Mouse (Mus musculus): Measurements from ENCODE around the gene Pacsin3. TPM values are rescaled to one million over a fixed set of nuclear protein-coding genes. Genes with fewer than 3 reads are reported as not detected.

Gene Pacsin3
- polyA plus RNA-seq, 1 experiment from 2014 or later = 18.6 TPM

DNA sequence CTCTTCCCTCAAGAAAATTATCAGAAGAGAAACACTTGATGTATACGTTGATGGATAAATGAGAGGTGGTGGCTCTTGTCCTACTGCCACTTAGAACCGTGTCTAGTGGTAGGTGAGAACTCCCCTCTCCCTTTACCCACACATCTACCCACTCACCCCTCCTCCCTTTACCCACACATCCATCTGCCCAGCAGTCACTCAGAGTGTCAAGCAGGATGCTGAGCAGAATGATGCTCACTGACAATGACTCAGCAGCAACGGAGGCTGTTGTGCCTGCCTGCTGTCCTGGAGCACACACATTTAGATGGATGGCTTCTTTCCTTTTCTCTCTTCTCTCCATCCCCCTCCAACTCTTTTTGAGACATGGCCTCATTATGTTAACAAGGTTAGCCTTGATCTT is 47.1 kb downstream of the Pacsin3 start:
- no peak overlapping the region for H3K9ac ChIP-seq (ENCODE audit: low read depth, low read length)
- H3K36me3 ChIP-seq (ENCODE audit: control insufficient read depth, insufficient read depth, low read length) = no peaks in the 10 kb centered on the region
- WGBS (ENCODE audit: insufficient replicate concordance) = 56% methylated on average over 3 of the region's 3 CpGs
- no peak overlapping the region for H3K4me2 ChIP-seq
- no peaks in the 10 kb centered on the region for H3K9me3 ChIP-seq (replicated peaks; ENCODE audit: control insufficient read depth, low read length)
- no peak overlapping the region for H3K27ac ChIP-seq (ENCODE audit: low read depth, low read length)
- H3K4me1 ChIP-seq (ENCODE audit: control insufficient read depth, insufficient read depth, low read length) = peaks cover 12% of the 10 kb centered on the region; the same call in 1 of the 2 replicates
- ATAC-seq (replicated peaks; ENCODE audit: insufficient number of reproducible peaks, low FRiP score, low TSS enrichment) = no peak
- H3K4me3 ChIP-seq (ENCODE audit: low read depth, low read length) = no peak overlapping the region
- H3K27me3 ChIP-seq (ENCODE audit: control insufficient read depth, insufficient read depth, low read length) = no peaks in the 10 kb centered on the region

DNA sequence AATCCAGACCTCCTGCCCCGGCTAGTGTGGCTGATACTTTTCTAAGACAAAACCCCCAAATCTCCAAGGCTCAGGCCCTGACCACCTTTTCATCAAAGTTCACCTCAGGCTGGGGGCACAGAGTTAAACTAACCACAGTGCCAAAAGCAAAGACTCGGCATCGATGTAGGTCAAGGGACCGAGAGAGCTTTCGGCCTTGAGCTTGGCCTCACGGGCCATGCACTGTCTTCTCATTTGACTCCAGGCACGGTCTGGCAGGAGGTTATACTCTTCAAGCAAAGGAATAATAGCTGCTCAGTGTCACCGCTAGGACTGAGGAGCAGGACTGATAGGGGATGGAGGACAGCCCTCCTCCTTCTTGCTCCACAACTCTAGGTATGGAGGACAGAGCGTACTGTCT is 50.2 kb downstream of the Pacsin3 start:
- H3K4me2 ChIP-seq = no peak overlapping the region
- H3K27me3 ChIP-seq (ENCODE audit: control insufficient read depth, insufficient read depth, low read length) = no peaks in the 10 kb centered on the region
- H3K27ac ChIP-seq (ENCODE audit: low read depth, low read length) = no peak overlapping the region
- no peak overlapping the region for H3K9ac ChIP-seq (ENCODE audit: low read depth, low read length)
- peaks cover 6% of the 10 kb centered on the region for H3K4me1 ChIP-seq (ENCODE audit: control insufficient read depth, insufficient read depth, low read length)
- H3K4me3 ChIP-seq (ENCODE audit: low read depth, low read length) = no peak overlapping the region
- no peaks in the 10 kb centered on the region for H3K9me3 ChIP-seq (replicated peaks; ENCODE audit: control insufficient read depth, low read length)
- 85% methylated on average over 9 of the region's 9 CpGs for WGBS (ENCODE audit: insufficient replicate concordance)
- no peak for ATAC-seq (replicated peaks; ENCODE audit: insufficient number of reproducible peaks, low FRiP score, low TSS enrichment)
- H3K36me3 ChIP-seq (ENCODE audit: control insufficient read depth, insufficient read depth, low read length) = no peaks in the 10 kb centered on the region

DNA sequence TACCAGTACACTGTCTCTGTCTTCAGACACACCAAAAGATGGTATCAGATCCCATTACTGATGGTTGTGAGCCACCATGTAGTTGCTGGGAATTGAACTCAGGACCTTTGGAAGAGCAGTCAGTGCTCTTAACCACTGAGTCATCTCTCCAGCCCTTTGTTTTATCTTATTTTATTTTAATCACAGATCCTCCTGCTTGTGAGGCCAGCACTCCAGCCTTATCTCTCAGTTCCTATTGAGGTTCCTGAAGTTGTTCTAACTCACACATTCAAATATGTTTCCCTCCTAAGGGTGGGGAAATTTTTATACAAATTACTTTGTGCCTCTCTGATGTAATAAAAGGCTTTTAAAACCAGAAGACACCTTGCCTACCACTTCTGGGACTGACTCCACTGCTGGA is 50.8 kb downstream of the Pacsin3 start:
- Histone ChIP-seq H3K36me3 (ENCODE audit: control insufficient read depth, insufficient read depth, low read length) (no peaks in the 10 kb centered on the region), H3K9me3 (replicated peaks; ENCODE audit: control insufficient read depth, low read length) (no peaks in the 10 kb centered on the region), H3K27ac (ENCODE audit: low read depth, low read length) (no peak overlapping the region), H3K9ac (ENCODE audit: low read depth, low read length) (no peak overlapping the region), H3K27me3 (ENCODE audit: control insufficient read depth, insufficient read depth, low read length) (no peaks in the 10 kb centered on the region), H3K4me2 (no peak overlapping the region), H3K4me1 (ENCODE audit: control insufficient read depth, insufficient read depth, low read length) (peaks cover 6% of the 10 kb centered on the region), H3K4me3 (ENCODE audit: low read depth, low read length) (no peak overlapping the region)
- ATAC-seq (replicated peaks; ENCODE audit: insufficient number of reproducible peaks, low FRiP score, low TSS enrichment) = no peak

DNA sequence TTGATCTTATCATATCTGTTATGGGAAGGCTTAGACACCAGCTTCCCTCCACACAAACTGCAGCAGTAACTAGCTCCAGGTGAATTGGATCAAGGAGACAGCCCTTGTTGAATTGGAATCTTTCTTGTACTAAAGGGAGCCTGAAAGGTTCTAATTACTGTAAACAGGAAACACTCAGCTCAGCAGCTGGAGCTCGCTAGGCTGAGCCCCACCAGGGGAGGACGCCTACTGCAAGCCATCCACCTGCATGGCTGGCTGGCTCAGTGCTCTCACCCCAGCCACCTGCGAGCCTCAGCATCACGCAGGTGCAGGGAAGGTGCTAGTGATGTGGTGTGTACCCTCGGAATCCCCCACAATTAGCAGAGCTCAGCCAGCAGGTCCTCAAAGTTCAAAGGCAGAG is 52.9 kb downstream of the Pacsin3 start:
- H3K4me1 ChIP-seq (ENCODE audit: control insufficient read depth, insufficient read depth, low read length) = peaks cover 3% of the 10 kb centered on the region; the same call in 1 of the 2 replicates
- no peak overlapping the region for H3K9ac ChIP-seq (ENCODE audit: low read depth, low read length)
- H3K27ac ChIP-seq (ENCODE audit: low read depth, low read length) = no peak overlapping the region
- no peak overlapping the region for H3K4me2 ChIP-seq
- no peaks in the 10 kb centered on the region for H3K36me3 ChIP-seq (ENCODE audit: control insufficient read depth, insufficient read depth, low read length)
- no peaks in the 10 kb centered on the region for H3K27me3 ChIP-seq (ENCODE audit: control insufficient read depth, insufficient read depth, low read length)
- 33% methylated on average over 5 of the region's 5 CpGs for WGBS (ENCODE audit: insufficient replicate concordance)
- no peak overlapping the region for H3K4me3 ChIP-seq (ENCODE audit: low read depth, low read length)
- H3K9me3 ChIP-seq (replicated peaks; ENCODE audit: control insufficient read depth, low read length) = no peaks in the 10 kb centered on the region
- no peak for ATAC-seq (replicated peaks; ENCODE audit: insufficient number of reproducible peaks, low FRiP score, low TSS enrichment)

DNA sequence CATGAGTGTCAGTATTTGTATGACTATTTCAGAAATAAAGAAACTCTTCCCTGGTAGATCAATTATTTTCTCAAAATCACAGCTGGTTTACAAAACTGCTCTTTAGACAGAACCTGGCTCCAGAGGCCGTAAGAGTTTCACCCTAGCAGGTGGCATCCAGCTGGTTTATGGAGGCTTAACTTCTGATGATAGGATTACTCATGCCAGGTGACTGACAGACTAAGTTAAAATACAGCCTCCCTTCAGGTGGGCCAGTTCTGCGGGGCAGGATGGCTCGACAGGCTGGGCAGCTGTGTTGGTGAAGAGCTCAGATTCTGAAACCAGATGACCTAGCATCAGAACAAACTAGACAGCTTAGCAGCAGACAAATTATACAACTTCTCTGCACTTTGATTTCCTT is 53.8 kb downstream of the Pacsin3 start:
- Histone ChIP-seq H3K9ac (ENCODE audit: low read depth, low read length) (no peak overlapping the region), H3K4me3 (ENCODE audit: low read depth, low read length) (no peak overlapping the region), H3K9me3 (replicated peaks; ENCODE audit: control insufficient read depth, low read length) (no peaks in the 10 kb centered on the region), H3K36me3 (ENCODE audit: control insufficient read depth, insufficient read depth, low read length) (no peaks in the 10 kb centered on the region), H3K4me2 (no peak overlapping the region), H3K27ac (ENCODE audit: low read depth, low read length) (no peak overlapping the region), H3K27me3 (ENCODE audit: control insufficient read depth, insufficient read depth, low read length) (no peaks in the 10 kb centered on the region), H3K4me1 (ENCODE audit: control insufficient read depth, insufficient read depth, low read length) (peaks cover 3% of the 10 kb centered on the region; the same call in 1 of the 2 replicates)
- WGBS (ENCODE audit: insufficient replicate concordance) = 63% methylated on average over 3 of the region's 3 CpGs
- ATAC-seq (replicated peaks; ENCODE audit: insufficient number of reproducible peaks, low FRiP score, low TSS enrichment) = no peak

DNA sequence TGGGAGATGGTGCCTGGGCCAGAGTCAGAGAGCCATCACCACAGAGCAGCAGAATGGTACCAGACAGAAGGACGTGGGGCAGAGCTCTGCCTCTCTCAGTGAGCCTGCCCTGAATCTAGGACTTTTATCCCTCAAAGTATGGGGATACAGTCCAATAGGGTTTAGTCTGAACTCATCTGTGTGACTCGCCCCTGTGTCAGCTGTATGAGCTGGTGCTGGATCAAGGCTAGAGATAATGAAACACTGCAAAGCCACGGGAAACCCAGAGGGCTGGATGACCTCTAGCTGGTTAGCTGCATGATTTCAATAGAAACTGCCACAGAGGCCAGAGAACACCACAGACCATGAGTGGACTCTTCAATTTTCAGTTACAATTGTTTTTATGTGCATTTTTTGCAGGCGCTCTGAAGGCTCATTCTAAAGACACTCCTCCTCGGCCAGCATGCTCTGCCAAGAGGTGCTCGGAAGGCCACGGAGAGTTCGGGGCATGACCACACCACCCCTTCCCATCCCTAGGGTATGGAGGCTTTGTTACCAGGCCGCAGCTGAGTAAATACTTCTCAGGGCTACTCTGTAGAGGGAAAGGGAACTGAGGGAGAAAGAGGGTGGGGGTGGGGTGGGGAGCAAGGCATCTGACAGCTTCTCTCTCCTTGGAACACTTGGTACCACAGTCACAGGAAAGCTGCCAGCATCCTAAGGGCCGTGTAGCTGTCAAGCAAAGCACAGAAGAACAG is 57.0 kb downstream of the Pacsin3 start:
- Histone ChIP-seq H3K4me1 (ENCODE audit: control insufficient read depth, insufficient read depth, low read length) (peaks cover 3% of the 10 kb centered on the region; the same call in 1 of the 2 replicates), H3K9ac (ENCODE audit: low read depth, low read length) (no peak overlapping the region), H3K27me3 (ENCODE audit: control insufficient read depth, insufficient read depth, low read length) (no peaks in the 10 kb centered on the region), H3K27ac (ENCODE audit: low read depth, low read length) (no peak overlapping the region), H3K4me3 (ENCODE audit: low read depth, low read length) (no peak overlapping the region), H3K36me3 (ENCODE audit: control insufficient read depth, insufficient read depth, low read length) (no peaks in the 10 kb centered on the region), H3K9me3 (replicated peaks; ENCODE audit: control insufficient read depth, low read length) (no peaks in the 10 kb centered on the region), H3K4me2 (no peak overlapping the region)
- ATAC-seq (replicated peaks; ENCODE audit: insufficient number of reproducible peaks, low FRiP score, low TSS enrichment) = no peak
- 60% methylated on average over 10 of the region's 10 CpGs for WGBS (ENCODE audit: insufficient replicate concordance)

DNA sequence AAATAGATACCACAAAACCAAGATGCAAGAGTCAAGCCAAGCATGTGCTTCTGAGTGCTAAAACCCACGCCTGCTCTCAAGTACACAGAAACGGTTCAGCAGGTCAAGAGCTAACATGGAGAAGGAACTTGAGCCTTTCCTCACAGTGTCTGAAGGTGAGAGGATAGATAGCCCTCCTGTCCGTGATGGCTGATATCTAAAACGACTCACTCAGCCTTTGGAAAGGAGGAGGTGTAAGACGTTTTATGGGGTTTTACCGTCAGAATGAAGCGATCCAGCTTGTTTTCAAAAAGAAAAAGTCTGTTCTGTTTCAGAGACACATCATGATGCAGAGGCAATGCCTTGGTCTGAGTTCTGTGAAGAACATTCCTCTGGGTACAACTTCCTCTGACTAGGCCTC is 58.4 kb downstream of the Pacsin3 start:
- H3K27ac ChIP-seq (ENCODE audit: low read depth, low read length) = no peak overlapping the region
- WGBS (ENCODE audit: insufficient replicate concordance) = 63% methylated on average over 7 of the region's 7 CpGs
- no peak overlapping the region for H3K4me2 ChIP-seq
- H3K4me1 ChIP-seq (ENCODE audit: control insufficient read depth, insufficient read depth, low read length) = no peaks in the 10 kb centered on the region
- no peaks in the 10 kb centered on the region for H3K36me3 ChIP-seq (ENCODE audit: control insufficient read depth, insufficient read depth, low read length)
- H3K9ac ChIP-seq (ENCODE audit: low read depth, low read length) = no peak overlapping the region
- H3K4me3 ChIP-seq (ENCODE audit: low read depth, low read length) = no peak overlapping the region
- no peak for ATAC-seq (replicated peaks; ENCODE audit: insufficient number of reproducible peaks, low FRiP score, low TSS enrichment)
- no peaks in the 10 kb centered on the region; the same call in 1 of the 2 replicates for H3K27me3 ChIP-seq (ENCODE audit: control insufficient read depth, insufficient read depth, low read length)
- no peaks in the 10 kb centered on the region for H3K9me3 ChIP-seq (replicated peaks; ENCODE audit: control insufficient read depth, low read length)

Other genes starting within 250 kb of the Pacsin3 start
- 11.1 and 11.3 TPM in 2 replicates for gene Rapsn, start 220.3 kb upstream of the Pacsin3 start, polyA plus RNA-seq (2014; fragmentation: Nextera tagmentation; extraction: Ambion mirVana)
- 316 and 322 TPM in 2 replicates for gene Psmc3, start 201.9 kb upstream of the Pacsin3 start, polyA plus RNA-seq (2014; fragmentation: Nextera tagmentation; extraction: Ambion mirVana)
- gene Slc39a13, start 185.5 kb upstream of the Pacsin3 start, polyA plus RNA-seq (2014; fragmentation: Nextera tagmentation; extraction: Ambion mirVana) = 34.0 and 36.3 TPM in 2 replicates
- 1.7 and 1.9 TPM in 2 replicates for gene Spi1, start 173.6 kb upstream of the Pacsin3 start, polyA plus RNA-seq (2014; fragmentation: Nextera tagmentation; extraction: Ambion mirVana)
- gene Mybpc3, start 137.8 kb upstream of the Pacsin3 start, polyA plus RNA-seq (2014; fragmentation: Nextera tagmentation; extraction: Ambion mirVana) = 470 and 665 TPM in 2 replicates
- 5.0 and 6.8 TPM in 2 replicates for gene Madd, start 72.1 kb upstream of the Pacsin3 start, polyA plus RNA-seq (2014; fragmentation: Nextera tagmentation; extraction: Ambion mirVana)
- gene Nr1h3, start 53.1 kb upstream of the Pacsin3 start, polyA plus RNA-seq (2014; fragmentation: Nextera tagmentation; extraction: Ambion mirVana) = 2.5 and 2.8 TPM in 2 replicates
- gene Acp2, start 53.1 kb upstream of the Pacsin3 start, polyA plus RNA-seq (2014; fragmentation: Nextera tagmentation; extraction: Ambion mirVana) = 19.0 and 20.3 TPM in 2 replicates
- 7.3 and 8.3 TPM in 2 replicates for gene Ddb2, start 19.0 kb upstream of the Pacsin3 start, polyA plus RNA-seq (2014; fragmentation: Nextera tagmentation; extraction: Ambion mirVana)
- gene Arfgap2, start 9.0 kb downstream of the Pacsin3 start, polyA plus RNA-seq (2014; fragmentation: Nextera tagmentation; extraction: Ambion mirVana) = 56.7 and 64.1 TPM in 2 replicates
- 43.9 and 47.4 TPM in 2 replicates for gene 1110051M20Rik, start 188.8 kb downstream of the Pacsin3 start, polyA plus RNA-seq (2014; fragmentation: Nextera tagmentation; extraction: Ambion mirVana)
- gene Lrp4, start 201.6 kb downstream of the Pacsin3 start, polyA plus RNA-seq (2014; fragmentation: Nextera tagmentation; extraction: Ambion mirVana) = 3.8 and 4.0 TPM in 2 replicates